Mouse (Mus musculus) embryonic facial prominence, embryonic 12.5 days (tissue): ENCODE results near the gene Efcab9. TPM values are rescaled to one million over a fixed set of nuclear protein-coding genes. Genes with fewer than 3 reads are reported as not detected.

Experiments
- ATAC-seq: fragments of 200-750 bp; cut with Nextera tagmentation; 2 replicates; pipeline ENCODE4 v1.8.0; 2017; ENCODE audit not compliant: insufficient number of reproducible peaks, insufficient read depth, low FRiP score, low TSS enrichment
- H3K27ac ChIP-seq: fragments of 300-500 bp; sonication (generic); 2 replicates; pipeline ENCODE4 v1.5.1; 2016; ENCODE audit warnings: mild to moderate bottlenecking
- H3K27me3 ChIP-seq: fragments of 300-500 bp; sonication (generic); 2 replicates; pipeline ENCODE4 v1.6.1; 2016; ENCODE audit warnings: mild to moderate bottlenecking, moderate library complexity
- H3K36me3 ChIP-seq: fragments of 300-500 bp; sonication (generic); 2 replicates; pipeline ENCODE4 v1.6.1; 2016; ENCODE audit warnings: mild to moderate bottlenecking
- H3K4me1 ChIP-seq: fragments of 300-500 bp; sonication (generic); 2 replicates; pipeline ENCODE4 v1.6.1; 2016
- H3K4me2 ChIP-seq: fragments of 300-500 bp; sonication (generic); replicated peaks from 2 replicates; pipeline ENCODE4 v1.6.1; 2016; ENCODE audit warnings: mild to moderate bottlenecking, moderate library complexity
- H3K4me3 ChIP-seq: fragments of 300-500 bp; sonication (generic); 2 replicates; pipeline ENCODE4 v1.5.1; 2016; ENCODE audit warnings: mild to moderate bottlenecking
- H3K9ac ChIP-seq: fragments of 300-500 bp; sonication (generic); 2 replicates; pipeline ENCODE4 v1.6.1; 2016; ENCODE audit warnings: mild to moderate bottlenecking, moderate library complexity
- H3K9me3 ChIP-seq: fragments of 300-500 bp; sonication (generic); 2 replicates; pipeline ENCODE4 v1.6.1; 2016; ENCODE audit warnings: mild to moderate bottlenecking, moderate library complexity
- WGBS: fragments of 180-500 bp; shearing (Covaris S2); methylation state at CpG from one replicate; pipeline ENCODE4 v1.1.7; 2016; 5-methylcytosine and 5-hydroxymethylcytosine counted together
- polyA plus RNA-seq: library from polyadenylated mRNA; unstranded; fragments of >200 nt; fragmentation: Nextera tagmentation; extraction: Ambion mirVana; gene quantifications from 2 replicates; pipeline ENCODE4 v1.2.1, GENCODE M21; 2016

The Efcab9 gene
- polyA plus RNA-seq, 1 experiment from 2014 or later = 0.36 TPM

GRCm38 (mm10) chr11:32486621-32487020 is 45.3 kb downstream of the Efcab9 start:
- no peak for ATAC-seq
- no peaks in the 10 kb centered on the region for H3K36me3 ChIP-seq

GRCm38 (mm10) chr11:32485290-32485689 is 46.6 kb downstream of the Efcab9 start:
- no peaks in the 10 kb centered on the region for H3K9me3 ChIP-seq
- no peaks in the 10 kb centered on the region for H3K36me3 ChIP-seq
- peaks cover 20% of the 10 kb centered on the region for H3K4me1 ChIP-seq
- no peak overlapping the region for H3K4me3 ChIP-seq
- no peak for ATAC-seq
- no peaks in the 10 kb centered on the region for H3K27me3 ChIP-seq
- no peak overlapping the region for H3K27ac ChIP-seq
- H3K9ac ChIP-seq = no peak overlapping the region
- 80% methylated on average over 3 of the region's 3 CpGs for WGBS
- H3K4me2 ChIP-seq = no peak overlapping the region

More at GRCm38 (mm10) chr11:32486621-32487020, 45.3 kb downstream of the Efcab9 start:
- Histone ChIP-seq H3K4me2 (no peak overlapping the region), H3K9ac (no peak overlapping the region), H3K9me3 (no peaks in the 10 kb centered on the region), H3K4me1 (peaks cover 20% of the 10 kb centered on the region), H3K27me3 (no peaks in the 10 kb centered on the region), H3K27ac (no peak overlapping the region), H3K4me3 (no peak overlapping the region)
- WGBS = 40% methylated on average over 3 of the region's 3 CpGs

GRCm38 (mm10) chr11:32481525-32481924 is 50.4 kb downstream of the Efcab9 start:
- H3K27me3 ChIP-seq = no peaks in the 10 kb centered on the region
- H3K9ac ChIP-seq = no peak overlapping the region
- H3K27ac ChIP-seq = no peak overlapping the region
- H3K4me1 ChIP-seq = no peaks in the 10 kb centered on the region
- no peak overlapping the region for H3K4me3 ChIP-seq
- no peaks in the 10 kb centered on the region for H3K9me3 ChIP-seq
- H3K4me2 ChIP-seq = no peak overlapping the region
- H3K36me3 ChIP-seq = no peaks in the 10 kb centered on the region
- WGBS = 84% methylated on average over 2 of the region's 2 CpGs
- ATAC-seq = no peak

GRCm38 (mm10) chr11:32475487-32476236 is 56.2 kb downstream of the Efcab9 start:
- H3K4me3 ChIP-seq = no peak overlapping the region
- H3K9ac ChIP-seq = no peak overlapping the region
- H3K4me1 ChIP-seq = peaks cover 6% of the 10 kb centered on the region; the same call in 1 of the 2 replicates
- no peaks in the 10 kb centered on the region for H3K27me3 ChIP-seq
- no peak overlapping the region for H3K4me2 ChIP-seq
- 81% methylated on average over 5 of the region's 5 CpGs for WGBS
- no peaks in the 10 kb centered on the region for H3K9me3 ChIP-seq
- 0 out of 2 replicates have a peak, but pooled peaks cover 3% of the 10 kb centered on the region for H3K36me3 ChIP-seq
- ATAC-seq = no peak
- no peak overlapping the region for H3K27ac ChIP-seq

GRCm38 (mm10) chr11:32474725-32475124 is 57.2 kb downstream of the Efcab9 start:
- WGBS = 85% methylated on average over 3 of the region's 3 CpGs
- no peak overlapping the region for H3K27ac ChIP-seq
- H3K4me1 ChIP-seq = peaks cover 6% of the 10 kb centered on the region; the same call in 1 of the 2 replicates
- no peak for ATAC-seq
- no peaks in the 10 kb centered on the region for H3K9me3 ChIP-seq
- no peak overlapping the region for H3K4me3 ChIP-seq
- 0 out of 2 replicates have a peak, but pooled peaks cover 3% of the 10 kb centered on the region for H3K36me3 ChIP-seq
- H3K9ac ChIP-seq = no peak overlapping the region
- no peak overlapping the region for H3K4me2 ChIP-seq
- H3K27me3 ChIP-seq = no peaks in the 10 kb centered on the region

Other genes starting within 250 kb of the Efcab9 start
- gene Hba-a1, start 248.6 kb downstream of the Efcab9 start, polyA plus RNA-seq = 3,181 and 3,391 TPM in 2 replicates
- gene Hbq1b, start 245.1 kb downstream of the Efcab9 start, polyA plus RNA-seq = 2.5 and 4.6 TPM in 2 replicates
- gene Hba-a2, start 235.6 kb downstream of the Efcab9 start, polyA plus RNA-seq = 6,828 and 7,450 TPM in 2 replicates
- 0.53 TPM in 1 of 2 replicates, not detected in the other for gene Hbq1a, start 232.0 kb downstream of the Efcab9 start, polyA plus RNA-seq
- gene Sh3pxd2b, start 184.3 kb downstream of the Efcab9 start, polyA plus RNA-seq = 28.8 and 30.6 TPM in 2 replicates
- 93.7 and 96.7 TPM in 2 replicates for gene Ubtd2, start 76.7 kb downstream of the Efcab9 start, polyA plus RNA-seq
- 3.1 and 3.2 TPM in 2 replicates for gene Stk10, start 1.2 kb upstream of the Efcab9 start, polyA plus RNA-seq
- 90.2 and 90.4 TPM in 2 replicates for gene Fbxw11, start 110.6 kb upstream of the Efcab9 start, polyA plus RNA-seq